Mouse (Mus musculus): ENCODE measurements around the gene Lrrc72. TPM values are rescaled to one million over a fixed set of nuclear protein-coding genes. Genes with fewer than 3 reads are reported as not detected.
A peak's percentile ranks its signal among the peaks of the same experiment; 100 is the strongest.
"Not testable (repeated sequence)": the region's sequence is repeated elsewhere in the genome, so short reads cannot be mapped to it uniquely, and the experiment has no call there.

The Lrrc72 gene
- polyA plus RNA-seq, 1 experiment from 2014 or later = not detected

DNA sequence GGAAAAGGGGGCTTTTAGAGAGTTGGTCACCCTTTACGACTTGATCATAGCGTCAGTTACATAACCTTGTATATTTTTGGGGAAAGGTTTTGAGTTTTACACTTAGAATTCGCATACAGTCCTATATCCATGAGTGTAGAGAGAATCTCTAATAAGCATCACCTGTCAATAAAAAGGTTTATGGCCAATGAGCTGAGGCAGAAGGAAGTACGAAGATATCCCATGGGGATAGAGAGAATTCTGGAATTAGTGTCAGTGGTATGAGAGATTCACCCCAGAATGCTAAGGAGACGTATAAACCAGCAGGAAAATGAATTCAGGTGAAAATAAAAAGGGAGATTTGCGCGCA is 45.4 kb downstream of the Lrrc72 start:
- H3K4me1 ChIP-seq (replicated peaks; ENCODE audit: control insufficient read depth, insufficient read depth, low read length) = no peaks in the 10 kb centered on the region
- H3K9me3 ChIP-seq (ENCODE audit: control insufficient read depth, low read length) = no peaks in the 10 kb centered on the region
- no peak overlapping the region for H3K9ac ChIP-seq (ENCODE audit: low read depth, low read length)
- peak; percentile 68 for ATAC-seq (ENCODE audit: low FRiP score)
- H3K27ac ChIP-seq (ENCODE audit: low read depth, low read length) = no peak overlapping the region; the same call in 1 of the 2 replicates
- DNase-seq (ENCODE audit: low spot score) = no peak
- no peak overlapping the region for H3K4me3 ChIP-seq (ENCODE audit: low read depth, low read length)
- no peaks in the 10 kb centered on the region for H3K36me3 ChIP-seq (ENCODE audit: control insufficient read depth, insufficient read depth, low read length)
- H3K4me2 ChIP-seq (replicated peaks; ENCODE audit: low read depth, low read length) = 0 out of 2 replicates have a peak overlapping the region, but pooled peaks have one; percentile 8
- 71% methylated on average over 7 of the region's 7 CpGs for WGBS
- no peaks in the 10 kb centered on the region for H3K27me3 ChIP-seq (ENCODE audit: control insufficient read depth, insufficient read depth, low read length)

DNA sequence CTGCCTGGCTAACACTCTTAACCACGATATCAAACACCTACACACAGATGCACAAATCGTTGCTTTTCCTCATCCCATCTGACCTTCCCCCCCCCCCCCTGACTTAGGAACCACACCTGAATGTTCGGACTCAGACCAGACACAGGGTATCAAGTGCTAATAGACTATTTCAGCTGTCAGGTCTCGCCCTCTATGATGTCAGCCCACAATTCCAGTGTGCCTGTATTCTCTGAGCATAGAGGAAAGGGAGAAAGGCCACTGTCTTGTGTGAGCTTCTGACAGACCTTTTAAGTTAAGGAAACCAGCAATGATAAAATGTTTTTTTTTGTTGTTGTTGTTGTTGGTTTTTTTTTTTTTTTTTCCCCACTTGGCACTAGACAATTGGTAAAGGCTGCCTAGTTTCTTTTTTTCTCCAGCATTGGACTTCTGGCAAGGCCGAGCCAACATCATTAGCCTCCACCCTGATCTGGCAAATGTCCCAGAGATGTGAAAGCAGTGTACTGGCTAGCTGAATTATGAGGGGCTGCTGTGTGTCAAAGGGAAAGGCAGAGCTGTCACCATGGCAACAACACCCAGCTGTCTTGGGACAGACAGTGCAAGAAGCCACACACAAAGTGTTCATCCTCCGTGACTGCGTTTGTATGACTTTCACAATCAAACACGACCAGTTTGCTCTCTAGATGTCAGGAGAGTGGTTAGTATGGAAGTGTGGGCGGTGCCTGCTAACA is 46.0 kb downstream of the Lrrc72 start:
- 55% methylated on average over 9 of the region's 9 CpGs for WGBS
- H3K4me3 ChIP-seq (ENCODE audit: low read depth, low read length) = no peak overlapping the region
- H3K27ac ChIP-seq (ENCODE audit: low read depth, low read length) = no peak overlapping the region; the same call in 1 of the 2 replicates

DNA sequence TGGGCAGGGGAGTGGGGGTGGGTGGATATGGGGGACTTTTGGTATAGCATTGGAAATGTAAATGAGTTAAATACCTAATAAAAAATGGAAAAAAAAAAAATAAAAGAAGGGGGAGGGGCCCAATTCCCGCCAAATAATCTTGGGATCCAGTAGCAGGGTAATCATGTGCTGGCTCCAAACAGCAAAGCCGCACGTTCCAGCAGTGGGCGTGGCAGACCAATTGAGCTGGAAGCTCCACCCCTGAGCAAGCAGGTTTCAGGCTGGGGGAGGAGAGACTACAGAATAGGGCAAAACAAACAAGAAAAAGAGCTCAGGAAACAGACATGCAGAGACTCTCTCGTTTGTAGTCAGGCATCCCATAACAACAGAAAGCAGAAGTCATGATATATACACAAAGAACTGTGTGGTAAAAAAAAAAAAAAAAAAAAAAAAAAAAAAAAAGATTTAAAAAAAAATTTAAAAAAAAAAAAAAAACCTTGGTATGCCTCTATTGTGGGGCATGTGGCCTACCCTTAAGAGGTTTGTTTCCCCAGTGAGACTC is 47.5 kb downstream of the Lrrc72 start:
- not testable (repeated sequence) for H3K4me2 ChIP-seq (replicated peaks; ENCODE audit: low read depth, low read length); H3K4me3 ChIP-seq (ENCODE audit: low read depth, low read length); ATAC-seq (ENCODE audit: low FRiP score); H3K9ac ChIP-seq (ENCODE audit: low read depth, low read length); H3K9me3 ChIP-seq (ENCODE audit: control insufficient read depth, low read length); DNase-seq (ENCODE audit: low spot score); H3K36me3 ChIP-seq (ENCODE audit: control insufficient read depth, insufficient read depth, low read length); H3K27ac ChIP-seq (ENCODE audit: low read depth, low read length); H3K27me3 ChIP-seq (ENCODE audit: control insufficient read depth, insufficient read depth, low read length); H3K4me1 ChIP-seq (replicated peaks; ENCODE audit: control insufficient read depth, insufficient read depth, low read length)
- WGBS = 57% methylated on average over 5 of the region's 5 CpGs

More for the DNA sequence above, 46.0 kb downstream of the Lrrc72 start:
- ATAC-seq (ENCODE audit: low FRiP score) (peak; percentile 97), DNase-seq (ENCODE audit: low spot score) (peak; percentile 79)
- H3K4me1 ChIP-seq (replicated peaks; ENCODE audit: control insufficient read depth, insufficient read depth, low read length) = no peaks in the 10 kb centered on the region
- 0 out of 2 replicates have a peak overlapping the region, but pooled peaks have one; percentile 8 for H3K4me2 ChIP-seq (replicated peaks; ENCODE audit: low read depth, low read length)
- no peaks in the 10 kb centered on the region for H3K9me3 ChIP-seq (ENCODE audit: control insufficient read depth, low read length)
- H3K36me3 ChIP-seq (ENCODE audit: control insufficient read depth, insufficient read depth, low read length) = no peaks in the 10 kb centered on the region
- H3K27me3 ChIP-seq (ENCODE audit: control insufficient read depth, insufficient read depth, low read length) = no peaks in the 10 kb centered on the region
- H3K9ac ChIP-seq (ENCODE audit: low read depth, low read length) = no peak overlapping the region

DNA sequence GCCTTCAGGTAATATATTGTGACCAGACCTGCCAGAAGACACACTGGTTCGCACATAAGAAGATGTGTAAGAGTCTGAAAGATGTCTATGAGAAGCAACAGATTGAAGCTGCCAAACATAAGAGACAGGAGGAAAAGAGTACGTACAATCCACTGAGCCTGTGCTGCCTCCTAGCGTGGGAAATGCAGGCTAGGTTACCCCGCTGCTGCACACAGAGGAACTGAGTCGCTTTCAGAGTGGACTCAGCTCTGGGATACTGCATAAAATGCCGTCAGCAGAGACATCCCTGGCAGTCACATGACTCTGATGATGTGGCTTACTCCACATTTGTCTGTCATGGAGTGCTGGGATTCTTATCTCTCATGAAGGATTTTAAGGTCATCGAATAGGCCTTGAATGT is 58.2 kb downstream of the Lrrc72 start:
- DNase-seq (ENCODE audit: low spot score) (no peak), ATAC-seq (ENCODE audit: low FRiP score) (no peak)
- Histone ChIP-seq H3K27me3 (ENCODE audit: control insufficient read depth, insufficient read depth, low read length) (no peaks in the 10 kb centered on the region), H3K9me3 (ENCODE audit: control insufficient read depth, low read length) (peaks cover 10% of the 10 kb centered on the region; the same call in 1 of the 2 replicates), H3K4me1 (replicated peaks; ENCODE audit: control insufficient read depth, insufficient read depth, low read length) (no peaks in the 10 kb centered on the region), H3K4me3 (ENCODE audit: low read depth, low read length) (no peak overlapping the region), H3K4me2 (replicated peaks; ENCODE audit: low read depth, low read length) (no peak overlapping the region), H3K36me3 (ENCODE audit: control insufficient read depth, insufficient read depth, low read length) (peaks cover 18% of the 10 kb centered on the region), H3K9ac (ENCODE audit: low read depth, low read length) (no peak overlapping the region), H3K27ac (ENCODE audit: low read depth, low read length) (no peak overlapping the region)
- WGBS = 93% methylated on average over 7 of the region's 7 CpGs

DNA sequence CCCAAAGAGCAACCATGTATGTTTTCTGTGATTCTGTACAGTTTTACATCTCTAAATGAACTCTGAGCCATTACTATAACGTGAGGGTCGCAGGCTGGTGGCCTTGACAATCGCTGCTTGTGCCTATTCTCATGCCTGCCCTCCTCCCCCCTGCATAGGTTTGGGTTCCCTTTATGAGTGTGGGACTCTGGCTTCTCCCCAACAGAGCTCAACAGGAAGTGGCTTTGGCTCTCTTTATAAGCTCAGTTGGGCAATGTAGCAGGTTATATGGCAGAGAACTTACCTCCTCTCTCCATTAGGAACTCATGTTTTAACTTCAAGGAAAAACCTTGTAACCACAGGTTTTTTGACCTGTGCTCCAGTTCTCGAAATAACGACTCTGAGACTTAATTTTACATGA is 62.9 kb downstream of the Lrrc72 start:
- H3K9ac ChIP-seq (ENCODE audit: low read depth, low read length) = no peak overlapping the region
- ATAC-seq (ENCODE audit: low FRiP score) (no peak), DNase-seq (ENCODE audit: low spot score) (no peak)
- H3K36me3 ChIP-seq (ENCODE audit: control insufficient read depth, insufficient read depth, low read length) = peaks cover 3% of the 10 kb centered on the region; the same call in 1 of the 2 replicates
- H3K4me2 ChIP-seq (replicated peaks; ENCODE audit: low read depth, low read length) = no peak overlapping the region
- 93% methylated on average over 5 of the region's 5 CpGs for WGBS
- no peak overlapping the region for H3K27ac ChIP-seq (ENCODE audit: low read depth, low read length)
- no peaks in the 10 kb centered on the region for H3K9me3 ChIP-seq (ENCODE audit: control insufficient read depth, low read length)
- no peak overlapping the region for H3K4me3 ChIP-seq (ENCODE audit: low read depth, low read length)
- H3K27me3 ChIP-seq (ENCODE audit: control insufficient read depth, insufficient read depth, low read length) = no peaks in the 10 kb centered on the region
- no peaks in the 10 kb centered on the region for H3K4me1 ChIP-seq (replicated peaks; ENCODE audit: control insufficient read depth, insufficient read depth, low read length)

DNA sequence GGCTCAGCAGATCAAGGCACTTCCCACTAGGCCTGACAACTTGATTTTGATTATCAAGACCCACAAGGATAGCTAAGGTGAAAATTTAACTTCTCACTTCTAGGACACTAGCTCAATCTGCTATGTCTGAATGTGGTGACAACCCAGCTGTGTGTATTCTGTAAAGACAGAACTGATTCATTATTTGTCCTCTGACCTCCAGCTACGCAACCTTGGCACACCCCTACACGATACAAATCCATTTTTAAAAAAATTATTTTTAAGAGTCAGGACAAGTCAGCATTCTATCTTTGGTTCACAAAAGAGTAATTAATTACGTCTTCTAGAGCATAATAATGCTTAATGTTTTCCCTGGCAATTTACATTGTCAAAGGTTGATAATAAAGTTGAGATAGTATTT is 63.6 kb downstream of the Lrrc72 start:
- H3K4me2 ChIP-seq (replicated peaks; ENCODE audit: low read depth, low read length) = no peak overlapping the region
- no peaks in the 10 kb centered on the region for H3K9me3 ChIP-seq (ENCODE audit: control insufficient read depth, low read length)
- DNase-seq (ENCODE audit: low spot score) (no peak), ATAC-seq (ENCODE audit: low FRiP score) (no peak)
- H3K27ac ChIP-seq (ENCODE audit: low read depth, low read length) = no peak overlapping the region
- no peak overlapping the region for H3K4me3 ChIP-seq (ENCODE audit: low read depth, low read length)
- peaks cover 3% of the 10 kb centered on the region; the same call in 1 of the 2 replicates for H3K36me3 ChIP-seq (ENCODE audit: control insufficient read depth, insufficient read depth, low read length)
- H3K9ac ChIP-seq (ENCODE audit: low read depth, low read length) = no peak overlapping the region
- H3K27me3 ChIP-seq (ENCODE audit: control insufficient read depth, insufficient read depth, low read length) = no peaks in the 10 kb centered on the region
- WGBS = 92% methylated on average over 3 of the region's 3 CpGs
- no peaks in the 10 kb centered on the region for H3K4me1 ChIP-seq (replicated peaks; ENCODE audit: control insufficient read depth, insufficient read depth, low read length)

DNA sequence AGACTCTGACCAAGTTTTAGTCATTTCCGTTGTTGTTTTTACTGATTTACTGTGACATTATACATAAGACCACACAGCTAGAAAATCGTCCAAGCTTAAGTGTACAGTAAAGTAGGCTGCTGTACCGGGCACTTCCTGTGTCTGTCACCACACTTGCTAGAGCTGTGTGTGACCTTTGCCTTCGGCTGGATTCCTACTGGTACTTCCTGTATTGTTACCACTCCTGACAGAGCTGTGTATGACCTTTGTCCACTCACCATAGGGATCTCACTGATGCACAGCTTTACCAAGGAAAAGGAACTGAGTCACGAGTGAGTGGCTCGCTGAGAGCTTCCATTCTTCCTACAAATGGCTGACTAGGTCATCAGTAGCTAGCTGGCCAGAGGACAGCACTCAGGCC is 66.1 kb downstream of the Lrrc72 start:
- WGBS = 75% methylated on average over 6 of the region's 6 CpGs
- Histone ChIP-seq H3K9ac (ENCODE audit: low read depth, low read length) (no peak overlapping the region), H3K4me3 (ENCODE audit: low read depth, low read length) (no peak overlapping the region), H3K36me3 (ENCODE audit: control insufficient read depth, insufficient read depth, low read length) (peaks cover 3% of the 10 kb centered on the region; the same call in 1 of the 2 replicates), H3K27me3 (ENCODE audit: control insufficient read depth, insufficient read depth, low read length) (no peaks in the 10 kb centered on the region), H3K4me2 (replicated peaks; ENCODE audit: low read depth, low read length) (no peak overlapping the region), H3K4me1 (replicated peaks; ENCODE audit: control insufficient read depth, insufficient read depth, low read length) (no peaks in the 10 kb centered on the region), H3K9me3 (ENCODE audit: control insufficient read depth, low read length) (no peaks in the 10 kb centered on the region), H3K27ac (ENCODE audit: low read depth, low read length) (no peak overlapping the region)
- no peak for ATAC-seq (ENCODE audit: low FRiP score)
- no peak for DNase-seq (ENCODE audit: low spot score)

DNA sequence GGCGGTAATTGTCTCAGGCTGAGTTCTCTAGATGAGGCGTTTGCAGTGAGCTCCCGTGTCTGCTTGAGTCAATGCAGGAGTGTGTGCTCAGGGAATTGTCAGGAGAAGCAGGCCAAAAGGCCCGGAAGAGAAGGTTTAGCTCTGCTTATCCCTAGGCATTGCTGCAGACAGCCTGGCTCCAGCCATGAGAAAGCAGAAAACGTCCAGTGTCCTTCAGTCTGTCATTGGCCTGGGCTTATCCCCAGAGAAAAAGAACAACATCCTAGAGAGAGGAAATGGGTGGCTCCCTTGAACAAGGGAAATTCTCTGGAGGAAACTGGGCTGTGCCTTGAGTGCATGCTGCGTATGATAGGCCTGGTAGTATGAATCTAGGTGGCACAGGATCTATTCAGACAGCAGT is 70.6 kb downstream of the Lrrc72 start:
- H3K4me3 ChIP-seq (ENCODE audit: low read depth, low read length) = no peak overlapping the region
- ATAC-seq (ENCODE audit: low FRiP score) = no peak
- H3K9ac ChIP-seq (ENCODE audit: low read depth, low read length) = no peak overlapping the region
- H3K36me3 ChIP-seq (ENCODE audit: control insufficient read depth, insufficient read depth, low read length) = no peaks in the 10 kb centered on the region
- 75% methylated on average over 6 of the region's 6 CpGs for WGBS
- no peak overlapping the region for H3K27ac ChIP-seq (ENCODE audit: low read depth, low read length)
- H3K9me3 ChIP-seq (ENCODE audit: control insufficient read depth, low read length) = no peaks in the 10 kb centered on the region
- no peaks in the 10 kb centered on the region for H3K27me3 ChIP-seq (ENCODE audit: control insufficient read depth, insufficient read depth, low read length)
- DNase-seq (ENCODE audit: low spot score) = no peak
- no peak overlapping the region for H3K4me2 ChIP-seq (replicated peaks; ENCODE audit: low read depth, low read length)
- no peaks in the 10 kb centered on the region for H3K4me1 ChIP-seq (replicated peaks; ENCODE audit: control insufficient read depth, insufficient read depth, low read length)

DNA sequence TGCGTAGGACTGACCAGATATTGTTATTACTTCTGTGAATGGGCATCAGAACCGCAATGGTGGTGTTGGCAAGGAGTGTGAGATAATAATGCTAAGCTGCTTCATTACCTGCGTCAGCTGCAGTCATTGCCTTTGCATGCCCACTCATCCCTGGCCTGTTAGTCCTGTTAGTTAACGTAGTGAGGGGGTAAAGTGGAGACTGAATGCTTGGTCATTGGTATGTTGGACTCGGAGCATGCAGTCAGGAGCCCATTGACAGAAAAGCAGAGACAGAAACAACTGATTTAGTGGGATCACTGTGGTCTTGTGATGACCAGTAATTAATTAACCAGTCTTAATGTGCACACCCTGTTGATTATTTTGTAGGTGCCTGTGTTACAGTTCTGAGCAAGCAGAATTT is 76.0 kb downstream of the Lrrc72 start:
- Histone ChIP-seq H3K36me3 (ENCODE audit: control insufficient read depth, insufficient read depth, low read length) (no peaks in the 10 kb centered on the region), H3K27me3 (ENCODE audit: control insufficient read depth, insufficient read depth, low read length) (no peaks in the 10 kb centered on the region), H3K9ac (ENCODE audit: low read depth, low read length) (no peak overlapping the region), H3K9me3 (ENCODE audit: control insufficient read depth, low read length) (no peaks in the 10 kb centered on the region), H3K4me3 (ENCODE audit: low read depth, low read length) (no peak overlapping the region), H3K27ac (ENCODE audit: low read depth, low read length) (no peak overlapping the region), H3K4me1 (replicated peaks; ENCODE audit: control insufficient read depth, insufficient read depth, low read length) (no peaks in the 10 kb centered on the region), H3K4me2 (replicated peaks; ENCODE audit: low read depth, low read length) (no peak overlapping the region)
- 95% methylated on average over 5 of the region's 5 CpGs for WGBS
- ATAC-seq (ENCODE audit: low FRiP score) (no peak), DNase-seq (ENCODE audit: low spot score) (no peak)

Measured in hindbrain, embryonic 11.5 days (tissue).